Mouse (Mus musculus) ovary, adult 2 months (tissue): Measurements from ENCODE around the gene Pde6b. TPM values are rescaled to one million over a fixed set of nuclear protein-coding genes. Genes with fewer than 3 reads are reported as not detected.

Source experiments
- polyA plus RNA-seq: library from polyadenylated mRNA; depleted of rRNA; stranded (reverse); fragments of >200 nt; gene quantifications from 2 replicates; pipeline ENCODE4 v1.2.3, GENCODE M21; 2012; rRNA removed

The Pde6b gene
- polyA plus RNA-seq, result 0.06 and 0.16 TPM in 2 replicates

DNA sequence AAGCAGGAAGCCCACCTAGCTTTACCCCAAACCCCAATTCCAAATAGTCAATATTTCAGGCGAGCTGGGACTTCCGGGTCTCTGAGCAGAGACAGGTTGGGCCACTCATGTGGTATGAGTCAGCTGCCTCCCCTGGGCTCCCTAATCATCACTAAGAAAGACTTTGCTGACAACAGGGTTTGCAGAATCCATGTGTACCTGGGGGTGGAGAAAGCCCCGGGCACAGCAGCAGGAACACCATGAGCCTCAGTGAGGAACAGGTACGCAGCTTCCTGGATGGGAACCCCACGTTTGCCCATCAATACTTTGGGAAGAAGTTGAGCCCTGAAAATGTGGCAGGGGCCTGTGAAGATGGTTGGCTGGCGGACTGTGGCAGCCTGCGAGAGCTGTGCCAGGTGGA lies at the start of gene Pde6b:
TSS of gene Pde6b (plus strand) at position 191 of the 400 bp plus-strand sequence.

DNA sequence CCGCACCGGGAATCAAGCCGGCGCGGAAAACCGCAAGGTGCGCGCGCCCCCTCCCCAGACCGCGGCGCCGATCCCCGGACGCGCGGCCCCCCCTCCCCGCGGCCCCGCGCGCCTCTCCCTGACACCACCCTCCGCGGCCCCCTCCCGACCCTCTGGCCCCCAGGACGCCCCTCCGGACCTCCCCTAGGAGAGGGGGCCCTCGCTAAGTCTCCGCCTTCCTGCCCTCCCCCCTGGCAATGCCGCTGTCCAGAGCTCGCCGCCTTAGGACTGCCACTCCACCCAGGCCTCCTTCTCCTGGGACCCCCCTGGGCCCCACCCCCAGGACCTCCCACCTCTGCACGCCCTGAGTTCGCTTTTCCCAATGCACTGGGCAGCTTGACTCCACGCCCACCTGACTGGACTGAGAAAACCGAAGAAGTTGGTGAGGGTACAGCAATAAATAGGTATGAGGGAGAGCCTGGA lies 20.3 kb upstream of the Pde6b start, which contains the start of gene Gm42517:
TSS of gene Gm42517 (minus strand) at position 52 of the 462 bp plus-strand sequence.

DNA sequence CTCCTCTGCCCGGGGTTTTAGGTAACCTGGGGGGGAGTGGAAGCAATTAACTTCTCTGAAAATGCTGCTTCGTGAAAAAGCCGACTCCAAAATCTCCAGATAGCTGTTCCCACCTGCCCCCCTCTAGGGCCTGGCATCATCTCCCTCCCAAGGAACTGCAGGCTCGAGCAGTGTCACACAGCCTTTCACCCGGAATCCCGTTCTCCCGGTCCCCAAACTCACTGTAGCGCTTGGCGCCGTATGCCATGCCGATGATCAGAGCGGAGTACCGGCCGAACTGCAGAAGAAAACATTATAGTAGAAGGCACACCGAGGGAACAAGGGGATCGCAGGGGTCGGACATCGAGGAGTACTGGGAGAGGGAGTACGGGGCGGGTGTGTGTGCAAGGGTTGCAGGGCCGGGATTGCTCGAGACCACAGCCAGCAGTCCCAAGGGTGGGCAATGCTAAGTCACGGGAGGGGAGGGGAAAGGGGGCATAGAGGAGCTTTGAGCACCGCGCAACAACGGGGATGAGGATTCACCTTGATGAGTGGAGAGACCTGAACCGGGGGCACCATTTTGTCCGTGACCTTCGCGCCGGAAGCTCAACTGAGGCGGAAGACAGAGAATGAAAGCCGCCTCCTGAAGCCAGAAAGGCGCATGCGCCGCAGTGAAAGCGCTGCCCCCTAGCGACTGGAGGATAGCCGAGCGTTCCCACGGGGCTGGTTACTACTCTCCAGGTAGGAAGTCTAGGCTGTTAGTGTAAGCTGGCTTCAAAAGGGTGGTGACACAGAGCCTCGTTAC lies 45.8 kb downstream of the Pde6b start, which contains the start of gene Atp5k:
TSS of gene Atp5k (minus strand) at position 645 of the 784 bp plus-strand sequence.

DNA sequence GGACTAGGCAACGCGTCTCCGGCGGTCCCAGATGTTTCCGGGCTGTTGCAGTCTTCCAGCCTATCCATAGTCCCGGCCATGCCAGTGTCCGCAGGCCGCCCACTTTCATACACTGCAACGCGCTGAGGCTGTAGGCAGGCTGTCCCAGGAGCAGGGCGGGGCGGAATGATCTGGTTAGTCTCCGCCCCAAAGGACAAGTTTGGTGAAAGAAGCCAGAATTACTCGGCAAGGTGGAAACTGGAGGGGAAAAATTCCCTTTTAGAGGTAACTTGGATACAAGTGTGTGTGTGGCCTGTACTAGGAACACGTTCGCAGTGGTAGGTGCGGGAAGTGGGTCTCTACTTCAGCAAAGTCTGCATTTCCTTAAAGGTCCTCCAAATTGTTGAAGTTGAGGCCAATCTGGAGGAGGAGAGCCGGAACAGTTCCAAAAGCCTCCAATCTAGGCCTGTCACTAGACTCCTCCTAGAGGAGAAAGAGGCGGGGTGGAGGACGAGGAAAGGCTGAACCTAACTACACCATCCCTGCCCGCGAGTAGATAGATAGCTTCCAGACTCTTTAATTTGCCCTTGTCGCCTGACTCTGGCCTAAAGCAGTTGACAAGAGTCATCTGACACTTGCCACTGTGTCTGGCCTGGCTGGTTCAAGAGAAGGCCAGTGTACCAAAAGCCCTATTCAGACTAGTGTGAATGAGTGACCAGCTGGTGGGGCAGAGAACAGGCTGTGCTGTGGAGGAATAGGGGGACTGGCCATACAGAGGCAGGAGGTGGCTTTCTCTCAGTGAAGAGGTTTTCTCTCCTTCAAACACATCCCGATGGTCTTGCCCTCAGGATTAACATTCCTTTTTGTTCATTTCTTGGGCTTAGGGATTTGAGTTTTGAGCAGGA lies 60.8 kb downstream of the Pde6b start, which contains the start of gene Mfsd7a:
TSS of gene Mfsd7a (minus strand) at position 107 of the 884 bp plus-strand sequence.

DNA sequence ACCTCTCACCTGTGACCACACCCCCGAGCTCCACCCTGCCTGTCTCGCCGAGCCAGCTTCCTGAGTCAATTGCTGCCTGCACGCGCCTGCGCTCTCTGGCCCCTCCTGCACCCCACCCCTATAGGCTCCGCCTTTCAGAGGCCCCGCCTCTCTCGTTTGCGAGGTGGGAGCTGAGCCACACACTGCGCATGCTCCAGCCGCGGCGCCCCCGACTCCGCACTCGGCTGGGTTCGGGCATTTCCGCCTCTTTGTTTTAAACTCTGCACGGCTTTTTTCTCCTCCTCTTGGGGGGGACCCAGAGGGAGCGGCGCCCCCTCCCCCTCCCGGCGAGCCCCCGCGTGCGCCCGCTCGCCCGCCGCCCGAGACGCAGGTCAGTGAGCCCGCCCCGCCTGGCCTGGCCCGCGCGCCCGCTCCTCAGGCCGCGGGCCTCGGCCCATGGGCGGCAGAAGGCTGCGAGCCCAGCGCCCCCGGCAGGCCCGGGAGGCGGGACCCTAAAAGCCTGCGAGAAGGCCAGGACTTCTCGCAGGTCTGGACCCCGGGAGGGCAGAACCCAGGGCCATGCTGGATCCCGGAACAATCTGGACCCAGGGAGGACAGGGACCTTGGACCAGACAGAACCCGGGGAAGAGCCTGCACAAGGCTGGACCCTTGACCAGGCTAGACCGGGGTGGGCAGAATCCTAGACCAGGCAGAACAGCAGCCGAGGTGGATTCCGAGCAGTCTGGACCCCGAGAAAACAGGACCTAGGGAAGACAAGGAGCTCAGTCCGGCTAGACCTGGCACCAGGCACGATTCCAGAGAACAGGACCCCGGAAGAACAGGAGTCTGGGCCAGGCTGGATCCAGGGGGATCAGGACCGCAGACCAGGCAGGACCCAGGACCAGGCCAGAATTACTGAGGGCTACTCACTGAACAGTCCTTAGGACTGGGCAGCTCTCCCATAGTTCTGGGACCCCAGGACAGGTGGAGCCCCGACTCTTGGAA lies 73.2 kb downstream of the Pde6b start, which contains the start of gene Pcgf3:
TSS of gene Pcgf3 (plus strand) at position 151 of the 984 bp plus-strand sequence.

Other genes starting within 250 kb of the Pde6b start
- 25.6 and 30.2 TPM in 2 replicates for gene Dr1, start 119.5 kb upstream of the Pde6b start, polyA plus RNA-seq
- gene Pigg, start 75.8 kb upstream of the Pde6b start, polyA plus RNA-seq, result 6.5 and 8.7 TPM in 2 replicates
- 4.1 and 4.7 TPM in 2 replicates for gene Gm42517, start 20.5 kb upstream of the Pde6b start, polyA plus RNA-seq
- gene Atp5k, start 46.1 kb downstream of the Pde6b start, polyA plus RNA-seq, result 18.3 and 24.5 TPM in 2 replicates
- 8.2 and 8.5 TPM in 2 replicates for gene Mfsd7a, start 60.5 kb downstream of the Pde6b start, polyA plus RNA-seq
- gene Pcgf3, start 72.8 kb downstream of the Pde6b start, polyA plus RNA-seq, result 8.2 and 10.2 TPM in 2 replicates
- gene Cplx1, start 161.6 kb downstream of the Pde6b start, polyA plus RNA-seq, result 0.43 and 0.84 TPM in 2 replicates
- 75.6 and 91.0 TPM in 2 replicates for gene Gak, start 241.4 kb downstream of the Pde6b start, polyA plus RNA-seq
- gene Tmem175, start 241.4 kb downstream of the Pde6b start, polyA plus RNA-seq, result 74.6 and 81.8 TPM in 2 replicates